Mouse (Mus musculus): Measurements from ENCODE around the gene Flg.

The Flg gene

DNA sequence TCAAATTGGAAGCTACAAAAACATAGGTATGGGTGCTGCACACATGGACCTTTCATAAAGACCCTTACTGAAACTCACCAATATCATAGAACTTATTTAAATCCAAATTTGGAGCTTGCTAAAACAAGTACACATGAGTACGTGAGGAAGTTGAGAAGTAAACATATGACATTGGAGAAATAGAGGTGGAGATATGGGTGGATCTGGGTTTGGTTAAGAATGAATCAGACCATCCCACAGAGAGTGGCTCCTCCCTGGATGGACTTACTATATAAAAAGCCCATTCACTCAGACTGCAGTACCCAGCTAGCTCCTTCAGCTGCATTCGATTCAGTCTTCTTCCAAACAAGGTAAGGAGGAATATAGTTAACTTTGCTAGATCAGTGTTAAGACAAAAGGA, at the start of gene Flg:
Gene Flg (plus strand): TSS at position 301 of the 400 bp plus-strand sequence.
- DNase-seq (ENCODE audit: low read depth, low spot score), result no peak

DNA sequence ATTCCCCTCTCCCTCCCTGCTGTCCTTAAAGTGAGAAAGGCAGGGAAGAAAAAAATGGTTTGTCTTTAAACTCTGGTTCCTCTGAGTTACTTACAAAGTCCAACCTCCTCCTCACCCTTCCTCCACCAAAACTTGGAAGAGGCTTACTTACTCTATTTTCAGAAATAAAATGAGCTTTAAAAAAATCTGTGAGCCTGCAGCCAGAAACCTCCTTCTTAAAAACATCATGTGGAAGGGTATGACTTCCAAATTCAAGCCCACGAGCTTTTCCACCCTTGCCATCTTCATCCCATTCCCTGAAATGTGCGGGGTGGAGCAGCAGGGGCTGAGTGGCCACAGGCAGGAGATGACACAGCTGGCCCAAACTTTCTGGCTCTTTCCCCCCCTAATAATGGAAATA, 24.2 kb downstream of the Flg start:
- DNase-seq (ENCODE audit: low read depth, low spot score), result no peak

GRCm38 (mm10) chr3:93299832-93300231, 26.5 kb downstream of the Flg start:
- DNase-seq (ENCODE audit: low read depth, low spot score), result no peak

GRCm38 (mm10) chr3:93301896-93302295, 28.6 kb downstream of the Flg start:
- no peak for DNase-seq (ENCODE audit: low read depth, low spot score)

DNA sequence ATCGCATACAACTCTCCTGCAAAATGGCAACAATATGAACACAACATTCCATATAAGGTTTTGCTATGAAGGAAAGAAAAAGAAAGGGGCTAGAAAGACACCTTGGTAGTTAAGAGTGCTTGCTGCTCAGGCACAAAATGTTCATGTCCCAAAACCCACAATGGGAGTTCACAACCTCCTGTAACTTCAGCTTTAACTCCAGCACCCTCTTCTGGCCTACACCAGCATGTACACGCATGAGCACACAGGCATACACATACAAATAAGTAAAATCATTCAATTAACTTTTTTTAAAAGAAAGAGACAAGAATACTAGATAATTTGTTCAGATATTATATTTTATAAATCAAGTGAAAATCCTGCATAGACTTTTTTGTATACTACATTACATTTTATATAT, 32.8 kb downstream of the Flg start:
- DNase-seq (ENCODE audit: low read depth, low spot score), result no peak

DNA sequence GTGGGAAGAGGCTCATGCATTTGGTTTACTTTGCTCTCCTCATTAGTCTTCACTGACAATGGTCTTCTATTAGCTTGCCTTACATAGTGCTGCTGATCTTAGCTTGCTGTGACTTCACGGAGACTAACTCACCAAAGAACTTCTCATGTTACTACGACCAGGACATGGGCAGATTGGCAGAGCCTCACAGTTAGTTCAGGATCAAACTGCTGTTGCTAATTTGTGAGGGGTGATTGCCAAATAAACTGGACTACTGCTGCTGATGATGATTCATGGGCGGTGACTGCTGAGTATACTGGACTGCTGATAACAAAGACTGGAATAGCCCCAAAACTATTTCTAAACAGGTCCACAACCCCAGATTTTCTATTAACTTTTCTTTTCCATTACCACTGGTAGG, 38.0 kb downstream of the Flg start:
- no peak for DNase-seq (ENCODE audit: low read depth, low spot score)

DNA sequence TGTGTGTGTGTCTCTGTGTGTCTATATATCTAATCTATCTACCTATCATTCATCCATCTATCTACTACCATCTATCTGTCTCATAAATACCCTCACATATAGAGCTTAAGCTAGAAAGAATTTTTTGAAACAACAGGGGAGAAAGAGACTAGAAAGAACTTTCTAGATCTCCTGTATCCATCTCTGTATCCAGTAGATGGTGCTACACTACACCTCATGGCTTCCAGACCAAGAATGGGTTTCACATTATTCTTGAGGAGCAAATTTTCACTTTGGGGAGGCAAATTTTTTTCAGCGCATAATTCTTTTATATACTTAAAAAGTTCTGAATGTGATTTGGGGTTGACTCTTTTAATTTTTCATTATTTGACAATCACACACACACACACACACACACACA, 41.1 kb downstream of the Flg start:
- DNase-seq (ENCODE audit: low read depth, low spot score), result no peak

DNA sequence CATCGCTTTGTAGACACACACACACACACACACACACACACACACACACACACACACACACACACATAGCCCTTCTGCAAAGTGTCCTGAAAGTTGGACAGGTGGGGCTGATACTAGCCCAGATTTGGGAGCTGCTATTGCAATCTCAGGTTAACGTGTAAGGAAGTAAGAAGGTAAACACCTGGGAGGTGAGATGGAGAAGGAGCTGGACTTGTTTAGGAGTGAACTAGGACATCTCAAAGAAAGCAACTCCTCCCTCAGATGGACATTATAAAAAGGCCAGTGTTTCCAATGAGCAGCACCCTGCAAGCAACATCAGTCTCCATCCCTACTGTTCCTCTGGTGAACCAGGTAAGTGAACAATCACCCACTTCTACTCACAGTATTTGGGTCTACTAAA, 46.1 kb downstream of the Flg start, which contains the start of gene Hrnr:
Gene Hrnr (plus strand): TSS at position 301 of the 400 bp plus-strand sequence.
- DNase-seq (ENCODE audit: low read depth, low spot score), result no peak

DNA sequence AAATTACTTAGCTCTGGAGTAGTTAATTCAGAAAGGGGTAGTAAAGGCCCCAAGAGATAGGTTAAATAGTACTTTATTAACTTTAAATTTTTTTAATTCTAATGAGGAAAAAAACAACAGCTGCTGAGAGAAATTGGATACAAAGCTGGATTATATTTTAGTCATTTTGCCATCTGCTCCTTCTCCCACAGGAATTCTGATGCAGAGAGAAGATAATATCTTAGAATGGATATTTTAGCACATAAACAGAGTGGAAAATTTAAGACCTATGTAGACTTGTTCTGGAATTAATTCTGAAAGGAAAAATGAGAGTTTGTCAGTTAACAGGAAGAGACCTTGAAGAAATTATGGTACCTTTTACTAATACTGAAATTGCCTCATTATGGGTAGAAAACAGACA, 64.4 kb downstream of the Flg start:
- no peak for DNase-seq (ENCODE audit: low read depth, low spot score)

DNA sequence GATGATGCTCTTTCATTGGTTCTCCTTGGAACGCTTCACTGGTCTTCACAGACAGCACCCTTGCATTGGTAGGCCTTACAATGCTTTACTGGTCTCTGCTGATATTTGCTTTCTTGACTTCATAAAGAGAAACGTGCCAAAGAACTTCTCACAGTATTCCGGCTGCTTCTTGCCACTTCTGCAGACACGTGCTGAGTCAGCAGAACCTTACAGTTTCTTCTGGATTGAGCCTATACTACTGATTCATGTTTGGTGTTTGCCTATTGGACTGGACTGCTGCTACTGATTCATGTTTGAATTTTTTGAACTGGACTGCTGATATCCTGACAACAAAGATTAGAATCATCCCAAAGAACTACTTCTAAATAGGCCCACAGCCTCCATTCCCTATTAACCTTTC, 66.7 kb downstream of the Flg start:
- no peak for DNase-seq (ENCODE audit: low read depth, low spot score)

Data from brain, embryonic 18.5 days (tissue).